Mouse (Mus musculus): ENCODE results near the gene Fat3. TPM values are rescaled to one million over a fixed set of nuclear protein-coding genes. Genes with fewer than 3 reads are reported as not detected.

The Fat3 gene
- under 1 TPM; 0.29 to 0.44 TPM for total RNA-seq (2023)

GRCm38 (mm10) chr9:16501186-16501711 is at the start of gene Fat3:
Gene Fat3, minus strand, starts transcription at chr9:16501285.

GRCm38 (mm10) chr9:15874506-15875160 is 626.5 kb downstream of the Fat3 start, which contains the start of gene Mtnr1b:
Gene Mtnr1b, minus strand, starts transcription at chr9:15874556.

